Mouse (Mus musculus) liver, adult 2 months (tissue): ENCODE measurements around the gene Cerk. TPM values are rescaled to one million over a fixed set of nuclear protein-coding genes. Genes with fewer than 3 reads are reported as not detected.
A peak's percentile ranks its signal among the peaks of the same experiment; 100 is the strongest.

Experiments used
- DNase-seq: peaks from one replicate; pipeline ENCODE4 v3.0.0-alpha.2; 2011; ENCODE audit warnings: low read depth, low spot score; ENCODE audit errors: extremely low read depth
- H3K27ac ChIP-seq: fragments of 200-500 bp; replicated peaks from 2 replicates; pipeline ENCODE4 v1.5.1; 2012; ENCODE audit warnings: low read depth, mild to moderate bottlenecking, control low read depth, inconsistent platforms, low read length; ENCODE audit not compliant: insufficient read depth
- H3K27me3 ChIP-seq: fragments of 200-500 bp; 2 replicates; pipeline ENCODE4 v1.6.1; 2012; ENCODE audit warnings: mild to moderate bottlenecking, moderate library complexity, low read length, inconsistent platforms; ENCODE audit not compliant: control insufficient read depth, insufficient read depth
- H3K36me3 ChIP-seq: fragments of 200-500 bp; 2 replicates; pipeline ENCODE4 v1.6.1; 2012; ENCODE audit warnings: low read length, inconsistent platforms; ENCODE audit not compliant: control insufficient read depth, insufficient read depth
- H3K4me1 ChIP-seq: fragments of 200-500 bp; 2 replicates; pipeline ENCODE4 v1.6.1; 2011; ENCODE audit warnings: low read length; ENCODE audit not compliant: control insufficient read depth, insufficient read depth
- H3K4me3 ChIP-seq: fragments of 200-500 bp; 2 replicates; pipeline ENCODE4 v1.5.1; 2011; ENCODE audit warnings: low read depth, mild to moderate bottlenecking, control low read depth, low read length, moderate library complexity; ENCODE audit not compliant: insufficient read depth
- H3K79me2 ChIP-seq: fragments of 200-500 bp; 2 replicates; pipeline ENCODE4 v1.6.1; 2012; ENCODE audit warnings: inconsistent platforms, mild to moderate bottlenecking, low read length, moderate library complexity; ENCODE audit not compliant: control insufficient read depth, insufficient read depth
- H3K9ac ChIP-seq: fragments of 200-500 bp; 2 replicates; pipeline ENCODE4 v1.6.1; 2012; ENCODE audit warnings: low read depth, mild to moderate bottlenecking, control low read depth, inconsistent platforms, low read length
- CTCF ChIP-seq: fragments of 200-500 bp; IDR thresholded peaks from 2 replicates; pipeline ENCODE4 v1.5.1; 2011; ENCODE audit warnings: low read depth, low read length, control low read depth
- POLR2A ChIP-seq: fragments of 200-500 bp; IDR thresholded peaks from 2 replicates; pipeline ENCODE4 v1.6.1; 2011; ENCODE audit warnings: low read length, control low read depth; ENCODE audit not compliant: insufficient read depth; ENCODE audit errors: extremely low read depth
- WGBS: fragments of 180-500 bp; shearing (Covaris S2); methylation state at CpG from one replicate; pipeline ENCODE4 v1.1.7; 2018; 5-methylcytosine and 5-hydroxymethylcytosine counted together
- polyA plus RNA-seq: library from polyadenylated mRNA; depleted of rRNA; stranded (reverse); fragments of >200 nt; gene quantifications from 2 replicates; pipeline ENCODE4 v1.2.3, GENCODE M21; 2012
- total RNA-seq: library from RNA; depleted of rRNA; stranded (reverse); fragments of >200 nt; gene quantifications from 2 replicates; pipeline ENCODE4 v1.2.3, GENCODE M21; 2014

Gene Cerk
- total and polyA plus RNA-seq, 2 experiments, result 2.7 to 3.0 TPM

DNA sequence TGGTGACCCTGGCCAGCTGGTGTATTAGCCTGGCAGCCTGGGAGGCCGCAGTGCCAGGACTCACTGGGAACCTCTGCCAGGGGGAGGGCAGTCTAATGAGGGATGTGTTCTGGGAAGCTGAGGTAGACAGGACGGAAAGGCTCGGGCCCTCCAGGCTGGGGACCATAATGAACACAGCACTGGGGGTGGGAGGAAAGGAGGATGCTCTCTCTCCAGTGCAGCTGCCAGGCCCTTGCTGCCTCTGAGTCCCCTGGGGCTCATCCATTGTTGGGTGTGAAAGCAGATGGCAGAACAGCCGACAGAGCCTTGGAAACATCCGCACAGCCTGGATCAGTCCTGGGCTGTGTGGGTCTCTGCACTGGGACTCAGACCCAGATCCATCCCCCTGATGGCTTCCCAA, 2.2 kb upstream of the Cerk start:
- no peak for TF ChIP-seq CTCF
- no peak for TF ChIP-seq POLR2A
- Histone ChIP-seq H3K79me2 (no peaks in the 10 kb centered on the region), H3K27me3 (peaks cover 4% of the 10 kb centered on the region; the same call in 1 of the 2 replicates), H3K27ac (peak overlapping the region; percentile 72), H3K4me3 (no peak overlapping the region), H3K9ac (no peak overlapping the region), H3K36me3 (no peaks in the 10 kb centered on the region), H3K4me1 (peaks cover 15% of the 10 kb centered on the region)
- WGBS, result 43% methylated on average over 5 of the region's 5 CpGs
- DNase-seq, result no peak

DNA sequence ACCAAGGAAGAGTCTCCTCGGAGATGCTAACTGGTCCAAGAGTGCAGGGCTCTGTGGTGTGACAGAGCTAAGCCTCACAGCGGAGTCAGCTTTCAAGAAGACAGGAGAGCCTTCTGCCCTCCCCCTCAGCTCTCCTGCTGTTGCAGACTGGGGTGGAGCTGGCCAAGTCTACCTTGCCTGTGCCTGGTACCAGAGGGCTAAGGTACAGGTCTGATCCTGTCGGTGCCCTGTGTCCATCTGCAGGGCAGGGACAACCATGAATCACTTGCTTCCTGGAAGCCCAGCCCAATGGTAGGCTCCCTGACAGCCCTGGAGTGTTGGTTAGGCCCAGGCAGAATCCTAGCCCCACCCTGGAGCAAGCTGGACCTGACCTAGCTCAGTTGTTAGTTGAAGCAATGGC, 745 bp upstream of the Cerk start:
- DNase-seq, result no peak
- WGBS, result 73% methylated on average over 3 of the region's 3 CpGs
- H3K36me3 ChIP-seq, result no peaks in the 10 kb centered on the region
- no peak for TF ChIP-seq CTCF
- no peak for TF ChIP-seq POLR2A
- no peak overlapping the region for H3K9ac ChIP-seq
- peaks cover 17% of the 10 kb centered on the region for H3K4me1 ChIP-seq
- H3K79me2 ChIP-seq, result no peaks in the 10 kb centered on the region
- H3K4me3 ChIP-seq, result no peak overlapping the region
- H3K27ac ChIP-seq, result no peak overlapping the region
- H3K27me3 ChIP-seq, result peaks cover 4% of the 10 kb centered on the region; the same call in 1 of the 2 replicates

DNA sequence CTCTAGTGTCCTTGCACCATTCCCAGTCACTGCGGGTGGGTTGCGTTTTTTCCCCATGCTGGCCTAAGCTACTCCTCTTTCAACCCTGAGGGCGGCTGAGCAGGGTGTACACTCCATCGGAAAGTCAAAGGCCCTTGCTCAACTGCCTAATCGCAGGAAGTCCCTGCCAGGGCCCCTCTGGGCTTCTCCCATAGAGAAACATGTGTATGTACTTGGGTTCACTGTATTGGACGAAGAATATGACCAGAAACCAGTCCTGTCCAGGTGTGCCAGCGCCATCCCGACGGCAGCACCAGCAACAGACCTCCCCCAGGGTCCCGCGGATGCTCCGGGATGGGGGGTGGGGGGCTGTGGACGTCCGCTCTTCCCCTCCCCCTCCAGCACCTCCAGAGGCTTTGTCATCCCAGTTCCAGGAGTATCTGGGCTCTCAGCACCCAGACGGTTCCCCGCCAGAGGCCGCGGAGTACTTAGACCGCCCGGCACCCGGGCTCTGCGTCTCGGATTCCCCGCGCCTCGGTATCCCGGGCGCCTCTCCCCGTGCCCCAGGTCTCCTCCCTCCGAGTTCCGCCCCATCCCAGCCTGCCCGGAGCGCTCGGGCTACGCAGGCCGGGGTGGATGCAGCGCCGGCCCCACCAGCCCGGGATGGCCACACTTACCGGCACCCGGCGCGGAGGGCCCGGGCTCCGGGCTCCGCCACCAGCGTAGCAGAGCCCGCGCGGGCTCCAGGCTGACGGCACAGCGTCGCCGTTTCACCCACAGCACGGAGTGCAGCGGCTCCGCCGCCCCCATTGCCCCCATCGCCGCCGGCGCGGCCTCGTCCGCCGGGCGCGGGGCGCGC, 871 bp downstream of the Cerk start:
- Histone ChIP-seq H3K36me3 (no peaks in the 10 kb centered on the region), H3K9ac (peak overlapping the region; percentile 86), H3K4me3 (peak overlapping the region; percentile 74), H3K4me1 (peaks cover 17% of the 10 kb centered on the region), H3K79me2 (no peaks in the 10 kb centered on the region), H3K27me3 (peaks cover 4% of the 10 kb centered on the region; the same call in 1 of the 2 replicates), H3K27ac (peak overlapping the region; percentile 56)
- TF ChIP-seq CTCF, result no peak
- WGBS, result under 1% methylated on average over 70 of the region's 70 CpGs
- no peak for DNase-seq

DNA sequence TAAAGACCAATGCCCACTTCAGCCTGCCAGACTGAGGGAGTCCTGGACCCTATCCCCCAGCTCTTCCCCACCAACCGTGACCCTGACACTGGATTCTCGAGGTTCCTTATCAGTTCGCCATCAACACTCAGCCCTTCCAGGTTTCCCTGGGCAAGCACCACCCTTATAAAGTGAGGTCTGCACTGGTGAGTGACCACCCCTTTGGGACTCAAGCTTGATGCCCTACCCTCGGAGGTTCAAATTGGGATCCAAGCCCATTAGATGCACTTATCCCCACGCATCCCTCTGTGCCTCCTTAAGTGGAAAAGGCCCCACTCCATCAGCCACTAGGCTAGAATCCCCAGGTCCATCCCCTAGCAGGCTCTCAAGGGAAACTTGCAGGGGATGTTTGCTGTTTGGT, 1.9 kb downstream of the Cerk start:
- WGBS, result 69% methylated on average over 5 of the region's 5 CpGs
- H3K27ac ChIP-seq, result no peak overlapping the region
- no peaks in the 10 kb centered on the region for H3K36me3 ChIP-seq
- peaks cover 13% of the 10 kb centered on the region for H3K4me1 ChIP-seq
- H3K4me3 ChIP-seq, result peak overlapping the region; percentile 14; the same call in 1 of the 2 replicates
- no peaks in the 10 kb centered on the region for H3K79me2 ChIP-seq
- no peak overlapping the region for H3K9ac ChIP-seq
- no peak for TF ChIP-seq CTCF
- TF ChIP-seq POLR2A, result no peak
- H3K27me3 ChIP-seq, result peaks cover 4% of the 10 kb centered on the region; the same call in 1 of the 2 replicates
- no peak for DNase-seq

DNA sequence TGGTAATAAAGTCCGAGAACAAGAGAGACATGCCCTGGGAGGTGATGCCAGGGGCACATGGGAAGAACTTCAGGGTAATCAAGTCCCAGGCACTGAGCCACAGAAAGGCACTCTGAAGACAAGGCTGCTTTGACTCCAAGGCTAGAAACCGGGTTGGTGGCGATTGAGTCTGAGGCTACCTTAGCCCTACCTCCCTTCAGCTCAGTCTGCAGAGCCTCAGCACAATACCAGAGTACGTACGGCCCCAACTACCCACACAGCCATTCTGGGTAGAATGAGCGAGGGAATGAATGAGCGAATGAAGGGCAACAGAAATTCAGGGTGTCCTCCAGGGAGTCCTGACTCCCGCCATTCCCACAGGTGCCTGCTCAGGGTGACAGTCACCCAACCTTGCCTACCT, 2.5 kb downstream of the Cerk start:
- TF ChIP-seq POLR2A, result no peak
- no peak for TF ChIP-seq CTCF
- Histone ChIP-seq H3K27ac (no peak overlapping the region; the same call in 1 of the 2 replicates), H3K36me3 (no peaks in the 10 kb centered on the region)

DNA sequence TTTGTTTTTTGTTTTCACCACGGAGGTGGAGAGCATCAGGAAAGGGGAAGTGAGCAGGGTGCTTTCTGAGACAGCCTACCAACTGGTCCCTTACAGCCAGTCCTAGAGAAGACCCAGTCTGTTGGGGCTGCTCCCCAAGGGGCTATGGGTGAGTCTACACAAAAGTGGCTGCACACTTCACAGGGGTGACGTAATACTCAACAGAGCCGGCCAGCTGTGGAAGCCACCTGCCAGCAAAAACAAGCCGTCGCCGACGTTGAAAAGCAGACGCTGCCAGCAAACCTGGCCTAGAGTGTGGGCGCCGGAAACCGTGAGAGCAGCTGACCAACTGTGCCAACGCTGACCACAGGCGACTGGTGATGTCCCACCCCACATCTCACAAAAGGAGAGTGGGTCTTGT, 3.3 kb downstream of the Cerk start:
- WGBS, result 14% methylated on average over 13 of the region's 13 CpGs
- Histone ChIP-seq H3K27ac (peak overlapping the region; percentile 37), H3K4me1 (0 out of 2 replicates have a peak, but pooled peaks cover 2% of the 10 kb centered on the region), H3K27me3 (peaks cover 4% of the 10 kb centered on the region; the same call in 1 of the 2 replicates), H3K36me3 (no peaks in the 10 kb centered on the region), H3K4me3 (no peak overlapping the region), H3K79me2 (no peaks in the 10 kb centered on the region), H3K9ac (0 out of 2 replicates have a peak overlapping the region, but pooled peaks have one; percentile 46)
- TF ChIP-seq CTCF (no peak), POLR2A (no peak)
- DNase-seq, result no peak

More for the DNA sequence above, 2.5 kb downstream of the Cerk start:
- H3K4me3 ChIP-seq, result no peak overlapping the region
- no peak overlapping the region for H3K9ac ChIP-seq
- peaks cover 8% of the 10 kb centered on the region for H3K4me1 ChIP-seq
- 94% methylated on average over 8 of the region's 8 CpGs for WGBS
- DNase-seq, result no peak
- H3K27me3 ChIP-seq, result peaks cover 4% of the 10 kb centered on the region; the same call in 1 of the 2 replicates
- H3K79me2 ChIP-seq, result no peaks in the 10 kb centered on the region
